Mouse (Mus musculus) ES-E14 (cell line): ENCODE results near the gene Pax4. TPM values are rescaled to one million over a fixed set of nuclear protein-coding genes. Genes with fewer than 3 reads are reported as not detected.

Experiments used
- DNase-seq: peaks from one replicate; pipeline ENCODE4 v3.0.0-alpha.2; 2013; ENCODE audit warnings: low read depth, low spot score
- H3K27ac ChIP-seq: 2 replicates; pipeline ENCODE4 v1.5.1; 2012; ENCODE audit warnings: low read depth, mild to moderate bottlenecking, low read length, moderate library complexity, mixed read lengths; ENCODE audit not compliant: poor library complexity, insufficient read depth, severe bottlenecking
- H3K36me3 ChIP-seq: 2 replicates; pipeline ENCODE4 v1.6.1; 2012; ENCODE audit warnings: mild to moderate bottlenecking, low read length, moderate library complexity, mixed read lengths; ENCODE audit not compliant: control insufficient read depth, poor library complexity, insufficient read depth, severe bottlenecking
- H3K4me1 ChIP-seq, 2 experiments: fragments of 150-350 bp in 1 of 2; sonication (generic) in 1 of 2; 2 replicates each; pipeline ENCODE4 v1.6.1; 2012; ENCODE audit warnings: low read length in 2 of 2, mild to moderate bottlenecking in 1 of 2, mixed read lengths in 1 of 2; ENCODE audit not compliant: control insufficient read depth in 2 of 2, insufficient read depth in 2 of 2, poor library complexity in 1 of 2
- H3K4me3 ChIP-seq, 2 experiments: fragments of 150-350 bp in 1 of 2; sonication (generic) in 1 of 2; 2 replicates each; pipeline ENCODE4 v1.5.1; 2012; ENCODE audit warnings: low read length in 2 of 2, low read depth in 1 of 2, mild to moderate bottlenecking in 1 of 2, mixed read lengths in 1 of 2; ENCODE audit not compliant: insufficient read depth in 1 of 2, poor library complexity in 1 of 2, severe bottlenecking in 1 of 2
- H3K9ac ChIP-seq: 2 replicates; pipeline ENCODE4 v1.6.1; 2012; ENCODE audit warnings: low read depth, mild to moderate bottlenecking, low read length, mixed read lengths; ENCODE audit not compliant: poor library complexity, insufficient read depth, severe bottlenecking
- H3K9me3 ChIP-seq: fragments of 150-350 bp; sonication (generic); 2 replicates; pipeline ENCODE4 v1.6.1; 2012; ENCODE audit warnings: low read depth, mild to moderate bottlenecking, low read length; ENCODE audit not compliant: control insufficient read depth, insufficient read depth
- CHD2 ChIP-seq: IDR thresholded peaks from 2 replicates; pipeline ENCODE4 v1.6.1; 2014; ENCODE audit warnings: mild to moderate bottlenecking, low read depth, low read length, inconsistent platforms
- HCFC1 ChIP-seq: IDR thresholded peaks from 2 replicates; pipeline ENCODE4 v1.6.1; 2012; ENCODE audit warnings: low read length, inconsistent platforms, borderline replicate concordance; ENCODE audit not compliant: insufficient read depth
- MAFK ChIP-seq: IDR thresholded peaks from 2 replicates; pipeline ENCODE4 v1.6.1; 2014; ENCODE audit warnings: mild to moderate bottlenecking, low read depth, low read length, inconsistent platforms; ENCODE audit not compliant: insufficient read depth
- ZC3H11A ChIP-seq: IDR thresholded peaks from 2 replicates; pipeline ENCODE4 v1.6.1; 2012; ENCODE audit warnings: low read depth, mild to moderate bottlenecking, inconsistent platforms, low read length, borderline replicate concordance
- ZNF384 ChIP-seq: IDR thresholded peaks from 2 replicates; pipeline ENCODE4 v1.6.1; 2012; ENCODE audit warnings: low read depth, low read length, inconsistent platforms
- in situ Hi-C, 2 experiments: fragments of 600-800 bp; cut with MboI; formaldehyde crosslinking; loops; one replicate each; pipeline ENCODE4 v1.15.1; 2025; ENCODE audit warnings: low sequenced_read_pairs in 2 of 2, inconsistent platforms in 1 of 2; ENCODE audit not compliant: unreplicated experiment in 2 of 2
- total RNA-seq: library from RNA; depleted of rRNA; stranded (reverse); fragments of 300-350 nt; gene quantifications from 2 replicates; pipeline ENCODE4 v1.2.3, GENCODE M21; 2012

Pax4 gene
- total RNA-seq, 1 experiment: not detected

- Histone ChIP-seq H3K27ac (no peak overlapping the region), H3K9me3 (no peaks in the 10 kb centered on the region), H3K9ac (peak overlapping the region; percentile 86), H3K4me1 (peaks cover 4 to 6% of the 10 kb centered on the region in 2 experiments; a peak in 2 of 4 replicates), H3K36me3 (peaks cover 14% of the 10 kb centered on the region), H3K4me3 (peak overlapping the region; percentile 82 to 86)
- in situ Hi-C loops: no loop called here
- DNase-seq: peak; percentile 9
- TF ChIP-seq ZNF384: no peak
- no peak for TF ChIP-seq CHD2
- TF ChIP-seq MAFK: no peak
- no peak for TF ChIP-seq HCFC1
- TF ChIP-seq ZC3H11A: no peak
Measured at GRCm38 (mm10) chr6:28480752-28481492, 31.8 kb upstream of the Pax4 start.

GRCm38 (mm10) chr6:28479865-28480751 lies 31.0 kb upstream of the Pax4 start:
- H3K4me3 ChIP-seq: peak overlapping the region; percentile 86 to 95
- in situ Hi-C loops: no loop called here
- TF ChIP-seq HCFC1 (peak; percentile 25), CHD2 (no peak), MAFK (peak; percentile 68; the same call in 1 of the 2 replicates), ZC3H11A (no peak)
- DNase-seq: peak; percentile 99
- H3K9ac ChIP-seq: peak overlapping the region; percentile 93
- peak overlapping the region; percentile 54 for H3K27ac ChIP-seq
- peaks cover 12% of the 10 kb centered on the region for H3K36me3 ChIP-seq
- no peaks in the 10 kb centered on the region for H3K9me3 ChIP-seq
- H3K4me1 ChIP-seq: peaks cover 4 to 6% of the 10 kb centered on the region in 2 experiments; a peak in 2 of 4 replicates

DNA sequence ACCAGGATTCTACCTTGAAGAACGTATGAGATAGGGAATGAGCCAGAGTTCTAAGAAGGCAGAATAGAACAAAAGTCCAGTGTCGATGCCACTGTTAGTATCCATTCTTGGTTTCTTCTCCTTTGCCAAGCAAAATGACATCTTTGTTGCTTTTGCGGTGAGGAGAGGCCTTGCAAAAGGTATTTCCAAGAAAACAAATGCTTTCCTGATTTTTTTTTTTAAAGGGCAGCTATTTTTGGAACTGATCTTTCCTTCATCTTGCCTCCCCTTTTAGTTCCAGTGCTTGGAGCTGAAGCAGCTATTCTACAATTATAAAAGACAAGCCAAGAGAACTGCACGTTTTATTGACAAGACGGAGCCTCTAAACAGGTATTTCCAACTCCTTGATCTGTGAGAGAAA lies 25.7 kb upstream of the Pax4 start, which contains the start of gene Snd1:
Snd1 (plus strand) TSS at position 301 of the 400 bp plus-strand sequence.
- H3K4me1 ChIP-seq: no peaks in the 10 kb centered on the region
- H3K36me3 ChIP-seq: 0 out of 2 replicates have a peak, but pooled peaks cover 2% of the 10 kb centered on the region
- TF ChIP-seq ZC3H11A: no peak
- no peak for TF ChIP-seq ZNF384
- no peak for DNase-seq
- no peak within 1 kb of the TSS for H3K4me3 ChIP-seq
- no peak within 1 kb of the TSS for H3K9ac ChIP-seq
- in situ Hi-C loops: no loop called here
- H3K27ac ChIP-seq: no peak within 1 kb of the TSS
- no peaks in the 10 kb centered on the region for H3K9me3 ChIP-seq

DNA sequence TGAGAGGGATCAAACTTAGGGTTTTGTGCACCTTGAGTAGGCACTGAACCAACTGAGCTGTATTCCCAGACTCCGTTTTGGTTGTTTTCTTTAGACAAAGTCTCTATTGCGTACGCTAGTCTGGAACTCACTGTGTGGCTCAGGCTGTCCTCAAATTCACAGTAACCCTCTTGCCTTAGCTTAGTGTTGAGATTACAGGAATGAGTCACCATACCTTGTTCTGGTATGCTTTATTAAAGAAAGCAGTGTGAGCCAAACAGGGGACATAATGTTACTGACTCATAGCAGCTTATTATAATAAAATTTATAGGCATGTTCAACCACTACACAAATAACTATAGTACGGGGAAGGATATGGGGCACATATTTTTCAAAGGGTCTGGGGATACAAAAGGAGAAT lies 25.1 kb upstream of the Pax4 start:
- TF ChIP-seq CHD2: no peak
- no peak for TF ChIP-seq HCFC1
- TF ChIP-seq ZNF384: no peak
- TF ChIP-seq MAFK: no peak
- TF ChIP-seq ZC3H11A: no peak
- no peak overlapping the region for H3K9ac ChIP-seq
- 0 out of 2 replicates have a peak, but pooled peaks cover 2% of the 10 kb centered on the region for H3K36me3 ChIP-seq
- no peak overlapping the region for H3K27ac ChIP-seq
- in situ Hi-C loops: no loop called here
- no peaks in the 10 kb centered on the region for H3K9me3 ChIP-seq
- DNase-seq: no peak
- no peaks in the 10 kb centered on the region for H3K4me1 ChIP-seq
- no peak overlapping the region for H3K4me3 ChIP-seq
